Mouse (Mus musculus): ENCODE results near the gene Gtf2h1.

DNA sequence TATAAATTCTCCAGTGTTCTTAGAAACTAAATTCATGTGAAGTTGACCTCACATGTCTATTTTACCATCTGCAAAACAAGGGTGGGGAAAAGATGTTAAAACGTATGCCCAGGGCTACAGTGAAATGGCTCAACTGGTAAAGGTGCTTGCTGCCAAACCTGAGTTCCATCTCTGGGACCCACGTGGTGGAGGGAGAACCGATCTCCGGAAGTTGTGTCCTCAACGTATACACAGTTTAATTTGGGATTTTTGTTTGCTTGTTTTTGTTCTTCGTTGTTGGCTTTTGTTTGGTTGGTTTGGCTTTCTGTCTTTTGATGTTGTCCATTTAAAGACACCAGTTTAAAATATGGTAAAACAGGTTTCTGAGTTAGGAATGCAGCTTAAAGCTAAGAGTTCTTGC, 876 bp downstream of the Gtf2h1 start:
- TF ChIP-seq CTCF (IDR thresholded peaks at IDR 0.05; ENCODE audit: low read depth, low read length): no peak
- TF ChIP-seq POLR2A (IDR thresholded peaks at IDR 0.05; ENCODE audit: extremely low read depth, insufficient read depth, low read length): no peak

All from liver, adult 2 months (tissue).